Mouse (Mus musculus): ENCODE results near the gene Slc24a2. TPM values are rescaled to one million over a fixed set of nuclear protein-coding genes. Genes with fewer than 3 reads are reported as not detected.

The Slc24a2 gene
- not detected in 2 replicates for polyA plus RNA-seq (2015; fragmentation: Nextera tagmentation; extraction: Ambion mirVana)

DNA sequence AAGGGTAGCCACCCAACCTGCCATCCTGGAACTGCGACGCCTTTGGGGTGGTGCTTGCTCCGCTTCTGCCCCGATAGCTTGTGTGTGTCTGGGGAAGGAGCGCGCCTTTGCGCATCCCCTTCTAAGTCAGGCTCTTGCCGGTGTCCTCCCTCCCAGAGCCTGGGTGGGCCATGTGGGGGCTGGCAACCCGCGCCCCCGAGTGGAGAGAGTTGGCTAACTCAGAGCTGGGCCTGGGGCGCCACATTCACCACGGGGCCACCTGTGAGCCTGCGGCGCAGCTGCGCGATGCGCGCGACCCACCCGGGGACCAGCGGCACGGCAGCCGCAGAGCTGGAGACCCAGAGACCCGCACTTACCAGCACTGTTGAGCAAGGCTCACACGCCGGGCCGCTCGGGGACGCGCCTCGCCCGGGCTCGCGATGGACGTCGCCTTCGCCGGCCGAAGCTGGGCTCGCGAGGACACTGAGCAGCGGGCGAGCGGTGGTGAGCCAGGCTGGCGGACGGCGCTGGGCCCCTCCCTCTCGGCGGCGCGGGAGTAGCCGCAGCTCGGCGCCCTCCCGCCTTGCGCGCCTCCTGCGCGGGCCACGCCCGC is at the start of gene Slc24a2:
Gene Slc24a2 (minus strand): TSS at position 518 of the 592 bp plus-strand sequence.
- peak; percentile 75 for DNase-seq (ENCODE audit: low spot score)
- H3K9me3 ChIP-seq (replicated peaks; ENCODE audit: low read length) = no peaks in the 10 kb centered on the region

DNA sequence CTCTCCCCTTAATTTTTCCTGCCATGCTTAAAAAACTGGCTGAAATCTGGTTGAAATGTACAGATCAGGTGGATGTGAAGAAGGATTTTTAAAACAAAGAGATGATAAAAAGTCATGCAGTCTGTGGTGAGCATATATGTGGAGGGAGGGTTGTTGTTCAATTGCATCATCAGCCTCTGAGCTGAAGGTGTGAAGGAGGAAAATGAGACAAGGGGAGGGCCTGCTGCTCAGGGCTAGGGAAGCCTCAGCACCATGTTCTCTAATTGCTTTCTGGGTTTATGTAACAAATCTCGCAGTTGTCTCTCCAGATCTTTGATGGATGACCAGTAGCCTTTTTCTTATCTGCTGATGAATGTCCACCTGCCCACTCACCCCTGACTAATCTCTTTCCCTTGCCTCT is 44.5 kb upstream of the Slc24a2 start:
- peak; percentile 26 for DNase-seq (ENCODE audit: low spot score)
- H3K4me1 ChIP-seq (replicated peaks; ENCODE audit: insufficient read depth, low read length) = no peaks in the 10 kb centered on the region
- no peak for TF ChIP-seq CTCF (IDR thresholded peaks at IDR 0.05; ENCODE audit: low read depth)
- H3K27me3 ChIP-seq (ENCODE audit: insufficient read depth, low read length) = no peaks in the 10 kb centered on the region
- H3K9ac ChIP-seq (ENCODE audit: low read depth, low read length) = no peak overlapping the region
- H3K36me3 ChIP-seq (ENCODE audit: insufficient read depth, low read length) = no peaks in the 10 kb centered on the region
- no peak overlapping the region for H3K27ac ChIP-seq
- no peak overlapping the region for H3K4me3 ChIP-seq (replicated peaks; ENCODE audit: low read depth, low read length)
- H3K9me3 ChIP-seq (replicated peaks; ENCODE audit: low read length) = no peaks in the 10 kb centered on the region
- H3K4me2 ChIP-seq (ENCODE audit: low read length) = no peak overlapping the region
- no peak for ATAC-seq (replicated peaks; ENCODE audit: low FRiP score, low read depth)
- WGBS = 27% methylated on average over 1 of the region's 1 CpGs

More for the DNA sequence above, at the start of gene Slc24a2:
- under 1% methylated on average over 60 of the region's 62 CpGs for WGBS
- Histone ChIP-seq H3K4me3 (replicated peaks; ENCODE audit: low read depth, low read length) (peak within 1 kb of the TSS; percentile 49), H3K36me3 (ENCODE audit: insufficient read depth, low read length) (no peaks in the 10 kb centered on the region), H3K27ac (no peak within 1 kb of the TSS), H3K4me1 (replicated peaks; ENCODE audit: insufficient read depth, low read length) (no peaks in the 10 kb centered on the region; the same call in 1 of the 2 replicates), H3K27me3 (ENCODE audit: insufficient read depth, low read length) (peaks cover 15% of the 10 kb centered on the region), H3K4me2 (ENCODE audit: low read length) (peak within 1 kb of the TSS; percentile 94), H3K9ac (ENCODE audit: low read depth, low read length) (0 out of 2 replicates have a peak within 1 kb of the TSS, but pooled peaks have one; percentile 13)
- peak; percentile 91 for ATAC-seq (replicated peaks; ENCODE audit: low FRiP score, low read depth)
- 0 out of 2 replicates have a peak, but pooled peaks have one; percentile 4 for TF ChIP-seq CTCF (IDR thresholded peaks at IDR 0.05; ENCODE audit: low read depth)

DNA sequence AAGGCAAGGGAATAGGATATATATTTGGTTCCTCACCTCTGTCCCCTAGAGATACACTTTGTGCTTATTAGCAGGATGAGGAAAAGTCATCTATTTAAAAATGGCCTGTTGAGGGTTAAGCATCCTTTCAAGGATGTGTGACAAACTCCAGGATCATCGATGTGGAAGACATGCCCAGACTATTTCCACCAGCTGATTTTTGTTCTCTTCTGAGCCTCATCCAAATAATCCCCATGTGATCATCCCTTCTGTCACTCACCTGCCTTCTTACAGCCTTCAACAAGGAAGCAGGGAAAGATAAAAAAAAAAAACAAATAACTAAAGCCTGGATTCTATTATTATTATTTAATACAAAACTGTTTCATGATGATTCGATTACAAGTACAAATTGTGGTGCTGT is 44.0 kb upstream of the Slc24a2 start:
- Histone ChIP-seq H3K4me2 (ENCODE audit: low read length) (no peak overlapping the region), H3K4me1 (replicated peaks; ENCODE audit: insufficient read depth, low read length) (no peaks in the 10 kb centered on the region), H3K36me3 (ENCODE audit: insufficient read depth, low read length) (no peaks in the 10 kb centered on the region), H3K4me3 (replicated peaks; ENCODE audit: low read depth, low read length) (no peak overlapping the region), H3K9ac (ENCODE audit: low read depth, low read length) (no peak overlapping the region), H3K9me3 (replicated peaks; ENCODE audit: low read length) (no peaks in the 10 kb centered on the region), H3K27ac (no peak overlapping the region), H3K27me3 (ENCODE audit: insufficient read depth, low read length) (no peaks in the 10 kb centered on the region)
- no peak for TF ChIP-seq CTCF (IDR thresholded peaks at IDR 0.05; ENCODE audit: low read depth)
- ATAC-seq (replicated peaks; ENCODE audit: low FRiP score, low read depth) (no peak), DNase-seq (ENCODE audit: low spot score) (no peak)
- 80% methylated on average over 2 of the region's 2 CpGs for WGBS

DNA sequence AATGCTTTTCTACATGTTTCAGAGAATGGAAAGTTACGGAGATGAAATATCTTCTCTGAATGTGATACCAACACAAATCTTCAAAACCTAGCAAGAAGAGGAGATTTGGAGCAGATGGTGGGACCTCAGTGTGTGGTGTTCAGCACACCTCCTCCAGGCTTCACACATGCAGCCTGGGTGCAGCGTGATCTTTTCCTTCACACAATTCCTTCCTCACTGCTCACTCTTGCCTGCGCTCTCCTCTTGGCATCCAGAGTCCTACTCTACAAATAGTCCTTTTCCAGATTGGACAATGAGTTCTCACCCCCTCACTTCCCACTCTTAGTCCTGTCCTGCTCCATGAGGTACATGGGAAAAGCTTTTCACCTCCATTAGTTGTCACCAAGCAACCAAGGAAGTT is 43.2 kb upstream of the Slc24a2 start:
- no peaks in the 10 kb centered on the region for H3K4me1 ChIP-seq (replicated peaks; ENCODE audit: insufficient read depth, low read length)
- H3K4me3 ChIP-seq (replicated peaks; ENCODE audit: low read depth, low read length) = no peak overlapping the region
- H3K36me3 ChIP-seq (ENCODE audit: insufficient read depth, low read length) = no peaks in the 10 kb centered on the region
- ATAC-seq (replicated peaks; ENCODE audit: low FRiP score, low read depth) (no peak), DNase-seq (ENCODE audit: low spot score) (no peak)
- no peaks in the 10 kb centered on the region for H3K9me3 ChIP-seq (replicated peaks; ENCODE audit: low read length)
- no peak overlapping the region for H3K27ac ChIP-seq
- no peak overlapping the region for H3K9ac ChIP-seq (ENCODE audit: low read depth, low read length)
- no peak for TF ChIP-seq CTCF (IDR thresholded peaks at IDR 0.05; ENCODE audit: low read depth)
- no peaks in the 10 kb centered on the region for H3K27me3 ChIP-seq (ENCODE audit: insufficient read depth, low read length)
- WGBS = 88% methylated on average over 3 of the region's 3 CpGs
- no peak overlapping the region for H3K4me2 ChIP-seq (ENCODE audit: low read length)

DNA sequence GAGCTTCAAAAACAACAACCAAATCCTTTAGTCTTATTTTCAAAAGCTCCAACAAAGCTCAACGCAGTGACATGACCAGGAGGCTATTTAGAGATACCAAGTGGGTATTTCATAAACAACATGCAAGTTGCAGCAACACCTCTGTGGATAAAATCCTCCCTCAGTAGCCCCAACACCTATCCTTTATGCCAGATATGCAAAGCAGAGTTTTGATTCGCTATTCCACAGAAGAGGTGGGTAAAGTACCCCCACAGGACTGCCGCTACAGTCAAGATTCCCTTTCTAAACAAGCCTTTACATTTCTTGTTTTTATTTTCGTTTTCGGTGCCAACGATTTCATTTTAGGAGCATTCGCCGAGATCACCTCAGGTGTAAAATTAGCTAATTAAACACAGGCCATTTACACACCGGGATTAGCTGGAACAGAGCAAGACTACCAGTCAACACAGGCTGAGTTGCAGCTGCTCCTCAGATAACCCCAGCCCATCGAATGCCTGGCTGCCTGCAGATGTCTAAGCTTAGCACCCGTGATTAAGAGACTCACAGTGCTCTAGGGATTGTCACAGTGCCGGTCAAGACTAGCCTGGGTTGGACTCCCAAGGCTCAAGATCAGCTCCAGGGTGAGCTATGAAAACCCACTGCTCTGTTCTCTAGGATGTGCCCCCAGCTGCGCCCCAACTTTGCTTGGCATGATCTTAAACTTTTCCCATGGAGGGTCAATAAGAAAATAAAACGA is 885 bp downstream of the Slc24a2 start:
- H3K9me3 ChIP-seq (replicated peaks; ENCODE audit: low read length) = no peaks in the 10 kb centered on the region
- no peak overlapping the region for H3K27ac ChIP-seq
- no peak for ATAC-seq (replicated peaks; ENCODE audit: low FRiP score, low read depth)
- DNase-seq (ENCODE audit: low spot score) = peak; percentile 0
- H3K36me3 ChIP-seq (ENCODE audit: insufficient read depth, low read length) = no peaks in the 10 kb centered on the region
- 19% methylated on average over 14 of the region's 14 CpGs for WGBS
- H3K9ac ChIP-seq (ENCODE audit: low read depth, low read length) = 0 out of 2 replicates have a peak overlapping the region, but pooled peaks have one; percentile 13
- peak overlapping the region; percentile 94 for H3K4me2 ChIP-seq (ENCODE audit: low read length)
- peak overlapping the region; percentile 49 for H3K4me3 ChIP-seq (replicated peaks; ENCODE audit: low read depth, low read length)
- no peak for TF ChIP-seq CTCF (IDR thresholded peaks at IDR 0.05; ENCODE audit: low read depth)
- H3K27me3 ChIP-seq (ENCODE audit: insufficient read depth, low read length) = peaks cover 15% of the 10 kb centered on the region
- no peaks in the 10 kb centered on the region; the same call in 1 of the 2 replicates for H3K4me1 ChIP-seq (replicated peaks; ENCODE audit: insufficient read depth, low read length)

DNA sequence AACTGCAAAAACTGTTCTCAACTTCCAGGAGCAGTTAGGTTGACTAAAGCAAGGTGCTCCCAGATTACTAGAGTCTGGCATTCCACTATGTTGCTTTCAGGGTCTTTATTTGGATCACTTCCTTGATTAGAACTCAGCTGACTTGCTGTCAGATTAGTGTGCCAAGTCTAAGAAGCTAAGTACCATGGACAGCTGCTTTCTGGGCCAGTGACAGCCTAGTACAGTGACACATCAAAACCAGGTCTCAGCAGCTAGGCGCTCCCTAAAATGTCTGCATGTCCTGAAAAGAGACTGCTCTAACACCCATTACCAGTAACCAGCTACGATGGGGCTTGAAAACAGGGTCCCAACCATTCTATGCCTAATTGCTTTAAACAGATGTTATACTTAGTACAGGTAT is 8.7 kb downstream of the Slc24a2 start:
- Histone ChIP-seq H3K4me1 (replicated peaks; ENCODE audit: insufficient read depth, low read length) (no peaks in the 10 kb centered on the region), H3K9me3 (replicated peaks; ENCODE audit: low read length) (no peaks in the 10 kb centered on the region), H3K27me3 (ENCODE audit: insufficient read depth, low read length) (no peaks in the 10 kb centered on the region), H3K9ac (ENCODE audit: low read depth, low read length) (no peak overlapping the region), H3K36me3 (ENCODE audit: insufficient read depth, low read length) (no peaks in the 10 kb centered on the region), H3K4me2 (ENCODE audit: low read length) (no peak overlapping the region), H3K4me3 (replicated peaks; ENCODE audit: low read depth, low read length) (no peak overlapping the region), H3K27ac (no peak overlapping the region)
- TF ChIP-seq CTCF (IDR thresholded peaks at IDR 0.05; ENCODE audit: low read depth) = no peak
- DNase-seq (ENCODE audit: low spot score) = peak; percentile 76
- 56% methylated on average over 2 of the region's 2 CpGs for WGBS
- no peak for ATAC-seq (replicated peaks; ENCODE audit: low FRiP score, low read depth)

All from kidney, postnatal 0 days (tissue).